Mouse (Mus musculus) liver, embryonic 16.5 days (tissue): ENCODE results near the gene Txlna. TPM values are rescaled to one million over a fixed set of nuclear protein-coding genes. Genes with fewer than 3 reads are reported as not detected.

Source experiments
- ATAC-seq: fragments of 200-750 bp; cut with Nextera tagmentation; 2 replicates; pipeline ENCODE4 v1.8.0; 2017; ENCODE audit warnings: low read depth, mild to moderate bottlenecking, moderate number of reproducible peaks, moderate library complexity
- H3K27ac ChIP-seq: fragments of 300-500 bp; sonication (generic); 2 replicates; pipeline ENCODE4 v1.5.1; 2014; ENCODE audit warnings: mild to moderate bottlenecking, low read length
- H3K27me3 ChIP-seq: fragments of 300-500 bp; sonication (generic); 2 replicates; pipeline ENCODE4 v1.6.1; 2014; ENCODE audit warnings: low read depth, low read length, mixed read lengths; ENCODE audit not compliant: control insufficient read depth, insufficient read depth
- H3K36me3 ChIP-seq: fragments of 300-500 bp; sonication (generic); 2 replicates; pipeline ENCODE4 v1.6.1; 2014; ENCODE audit warnings: mild to moderate bottlenecking; ENCODE audit not compliant: control insufficient read depth, insufficient read depth
- H3K4me1 ChIP-seq: fragments of 300-500 bp; sonication (generic); 2 replicates; pipeline ENCODE4 v1.6.1; 2014; ENCODE audit warnings: low read depth, low read length, mixed read lengths; ENCODE audit not compliant: control insufficient read depth
- H3K4me2 ChIP-seq: fragments of 300-500 bp; sonication (generic); 2 replicates; pipeline ENCODE4 v1.6.1; 2014; ENCODE audit warnings: low read depth, low read length, mixed read lengths
- H3K4me3 ChIP-seq: fragments of 300-500 bp; sonication (generic); 2 replicates; pipeline ENCODE4 v1.5.1; 2014; ENCODE audit warnings: low read depth, mild to moderate bottlenecking, low read length
- H3K9ac ChIP-seq: fragments of 300-500 bp; sonication (generic); 2 replicates; pipeline ENCODE4 v1.6.1; 2014; ENCODE audit warnings: low read depth, low read length
- H3K9me3 ChIP-seq: fragments of 300-500 bp; sonication (generic); replicated peaks from 2 replicates; pipeline ENCODE4 v1.6.1; 2016; ENCODE audit warnings: low read length; ENCODE audit not compliant: control insufficient read depth
- WGBS: fragments of 180-500 bp; shearing (Covaris S2); extraction: QIAGEN DNeasy Blood & Tissue Kit; methylation state at CpG from one replicate; pipeline ENCODE4 v1.1.7; 2014; ENCODE audit not compliant: insufficient replicate concordance; 5-methylcytosine and 5-hydroxymethylcytosine counted together
- polyA plus RNA-seq: library from polyadenylated mRNA; unstranded; fragments of >200 nt; fragmentation: Nextera tagmentation; extraction: Ambion mirVana; gene quantifications from 2 replicates; pipeline ENCODE4 v1.2.1, GENCODE M21; 2015

Gene Txlna
- polyA plus RNA-seq, 1 experiment from 2014 or later, result 22.1 TPM

DNA sequence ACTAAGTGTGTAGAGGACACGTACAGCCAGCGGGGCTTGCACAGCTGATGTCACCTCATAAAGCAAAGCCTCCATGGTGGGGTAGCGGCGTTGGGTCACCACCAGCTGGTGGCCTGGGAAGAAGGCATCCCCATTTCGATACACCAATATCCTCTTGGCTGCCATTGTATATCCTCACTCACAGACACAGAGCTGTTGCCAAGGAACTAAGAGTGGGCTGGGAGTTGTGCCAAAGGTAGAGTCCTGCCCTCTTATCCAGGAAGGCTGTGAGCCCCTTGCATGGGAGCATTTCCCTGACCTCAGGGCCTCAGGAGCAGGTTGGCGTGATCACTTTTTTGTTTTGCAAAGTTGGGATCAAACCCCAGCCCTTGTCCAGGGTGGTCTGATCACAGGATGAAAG lies 26.8 kb downstream of the Txlna start, which contains the start of gene Dcdc2b:
Dcdc2b (minus strand) TSS at position 165 of the 400 bp plus-strand sequence.
- no peak for ATAC-seq
- Histone ChIP-seq H3K27me3 (no peaks in the 10 kb centered on the region), H3K4me3 (no peak within 1 kb of the TSS), H3K9me3 (no peaks in the 10 kb centered on the region), H3K9ac (no peak within 1 kb of the TSS), H3K4me2 (no peak within 1 kb of the TSS), H3K36me3 (peaks cover 5% of the 10 kb centered on the region; the same call in 1 of the 2 replicates), H3K27ac (no peak within 1 kb of the TSS), H3K4me1 (peaks cover 11% of the 10 kb centered on the region)
- WGBS, result 77% methylated on average over 6 of the region's 6 CpGs

DNA sequence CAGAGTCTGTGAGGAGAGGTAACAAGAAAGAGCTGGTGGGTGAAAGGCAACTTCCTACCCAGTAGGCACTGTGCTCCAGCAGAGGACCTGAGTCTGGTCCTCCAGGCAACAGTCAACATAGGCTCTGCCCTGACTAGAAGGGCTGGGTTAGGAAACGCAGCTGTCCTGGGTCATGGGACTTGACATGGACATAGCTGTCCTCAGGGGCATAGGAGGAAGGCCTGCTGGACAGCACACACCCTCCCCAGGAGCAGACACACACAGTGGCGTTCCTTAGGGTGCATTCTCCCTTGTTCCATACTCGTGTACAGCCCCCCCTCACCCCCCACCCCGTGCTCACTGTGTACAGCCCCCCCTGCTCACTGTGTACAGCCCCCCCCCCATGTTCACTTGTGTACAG lies 30.4 kb downstream of the Txlna start:
- H3K9ac ChIP-seq, result no peak overlapping the region
- peaks cover 8% of the 10 kb centered on the region for H3K4me1 ChIP-seq
- peaks cover 21% of the 10 kb centered on the region for H3K36me3 ChIP-seq
- H3K27ac ChIP-seq, result no peak overlapping the region
- H3K4me2 ChIP-seq, result no peak overlapping the region
- no peak for ATAC-seq
- H3K9me3 ChIP-seq, result no peaks in the 10 kb centered on the region
- no peak overlapping the region for H3K4me3 ChIP-seq
- 61% methylated on average over 4 of the region's 4 CpGs for WGBS
- no peaks in the 10 kb centered on the region for H3K27me3 ChIP-seq

DNA sequence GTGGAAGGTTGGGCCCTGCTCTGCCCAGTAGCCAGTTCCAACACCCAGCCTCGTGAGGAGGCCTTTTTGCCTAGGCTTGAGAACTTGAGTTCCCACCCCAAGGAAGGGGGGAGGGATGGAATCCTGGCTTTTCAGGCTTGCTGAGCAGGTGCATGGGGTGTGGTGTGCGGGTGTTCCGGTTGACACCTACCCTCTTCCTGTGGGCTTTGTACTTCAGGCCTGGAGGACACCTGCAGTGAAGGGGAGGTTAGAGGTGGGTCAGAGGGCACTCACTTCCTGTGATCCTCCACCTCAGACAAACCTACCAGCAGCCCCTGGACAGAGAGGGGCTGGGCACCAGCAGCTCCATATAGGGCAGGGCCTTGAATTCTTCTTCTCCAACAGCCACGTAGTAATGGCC lies 30.8 kb downstream of the Txlna start:
- Histone ChIP-seq H3K36me3 (peaks cover 24% of the 10 kb centered on the region), H3K4me1 (peaks cover 8% of the 10 kb centered on the region), H3K9ac (no peak overlapping the region), H3K27me3 (no peaks in the 10 kb centered on the region), H3K4me3 (no peak overlapping the region), H3K4me2 (no peak overlapping the region), H3K27ac (no peak overlapping the region), H3K9me3 (no peaks in the 10 kb centered on the region)
- ATAC-seq, result no peak
- 77% methylated on average over 4 of the region's 4 CpGs for WGBS

DNA sequence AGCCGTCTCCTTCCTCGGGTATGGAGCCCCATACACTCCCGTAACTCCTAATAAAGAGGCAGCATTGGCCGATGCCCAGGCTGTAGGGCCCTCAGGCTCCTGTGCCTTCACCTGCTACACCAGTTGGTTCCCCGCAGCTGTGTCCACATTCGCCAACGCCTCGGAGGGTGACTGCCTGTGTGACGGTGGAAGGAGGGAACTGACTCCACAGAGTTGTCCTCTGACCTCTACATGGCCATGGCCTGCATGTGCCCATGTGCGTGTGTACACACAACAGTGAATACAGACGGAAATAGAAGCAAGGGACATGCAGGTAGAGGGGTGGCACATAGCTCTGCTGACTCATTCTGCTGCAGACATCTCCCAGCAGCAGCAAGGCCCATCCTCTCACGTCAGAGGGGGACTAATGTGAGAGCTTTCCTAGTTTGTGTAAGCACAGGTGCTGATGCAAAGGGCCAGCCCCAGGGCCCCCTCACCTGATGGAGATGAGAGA lies 31.7 kb downstream of the Txlna start:
- Histone ChIP-seq H3K4me3 (no peak overlapping the region), H3K9ac (no peak overlapping the region), H3K4me2 (no peak overlapping the region), H3K9me3 (no peaks in the 10 kb centered on the region), H3K27ac (no peak overlapping the region), H3K36me3 (peaks cover 28% of the 10 kb centered on the region), H3K4me1 (peaks cover 8% of the 10 kb centered on the region), H3K27me3 (no peaks in the 10 kb centered on the region)
- WGBS, result 65% methylated on average over 12 of the region's 12 CpGs
- no peak for ATAC-seq

DNA sequence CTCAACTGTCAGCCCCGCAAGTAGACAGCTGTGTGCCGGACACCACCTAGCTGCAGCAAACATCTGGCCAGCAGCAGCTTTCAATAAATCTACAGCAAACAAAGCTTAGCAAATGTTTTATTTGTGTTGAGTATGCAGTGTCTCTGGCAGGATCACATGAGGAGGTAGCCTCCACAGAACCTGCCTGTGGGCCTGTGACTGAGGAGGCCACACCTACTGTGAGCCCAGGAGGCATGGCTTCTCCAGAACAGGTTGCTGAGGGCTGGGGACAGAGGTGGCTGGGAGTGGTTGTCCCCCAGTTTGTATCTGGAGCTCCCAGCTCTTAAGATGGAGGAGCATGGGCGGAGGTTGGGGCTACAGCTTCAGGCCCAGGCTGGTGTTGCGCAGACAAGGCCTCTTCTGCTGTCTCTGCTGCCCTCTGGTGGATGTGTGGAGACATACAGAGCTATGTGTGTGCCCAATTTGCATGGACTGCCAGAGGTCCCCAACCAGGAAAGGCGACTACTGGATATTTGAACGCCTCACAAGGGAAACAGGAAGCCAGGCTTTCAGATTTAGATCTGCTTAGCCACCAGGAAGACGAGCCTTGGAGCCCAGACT lies 32.3 kb downstream of the Txlna start:
- Histone ChIP-seq H3K9me3 (no peaks in the 10 kb centered on the region), H3K27ac (peak overlapping the region; percentile 64), H3K4me1 (peaks cover 8% of the 10 kb centered on the region), H3K36me3 (peaks cover 31% of the 10 kb centered on the region), H3K4me2 (no peak overlapping the region), H3K27me3 (no peaks in the 10 kb centered on the region), H3K4me3 (no peak overlapping the region), H3K9ac (no peak overlapping the region)
- ATAC-seq, result peak; percentile 86
- 34% methylated on average over 7 of the region's 7 CpGs for WGBS

DNA sequence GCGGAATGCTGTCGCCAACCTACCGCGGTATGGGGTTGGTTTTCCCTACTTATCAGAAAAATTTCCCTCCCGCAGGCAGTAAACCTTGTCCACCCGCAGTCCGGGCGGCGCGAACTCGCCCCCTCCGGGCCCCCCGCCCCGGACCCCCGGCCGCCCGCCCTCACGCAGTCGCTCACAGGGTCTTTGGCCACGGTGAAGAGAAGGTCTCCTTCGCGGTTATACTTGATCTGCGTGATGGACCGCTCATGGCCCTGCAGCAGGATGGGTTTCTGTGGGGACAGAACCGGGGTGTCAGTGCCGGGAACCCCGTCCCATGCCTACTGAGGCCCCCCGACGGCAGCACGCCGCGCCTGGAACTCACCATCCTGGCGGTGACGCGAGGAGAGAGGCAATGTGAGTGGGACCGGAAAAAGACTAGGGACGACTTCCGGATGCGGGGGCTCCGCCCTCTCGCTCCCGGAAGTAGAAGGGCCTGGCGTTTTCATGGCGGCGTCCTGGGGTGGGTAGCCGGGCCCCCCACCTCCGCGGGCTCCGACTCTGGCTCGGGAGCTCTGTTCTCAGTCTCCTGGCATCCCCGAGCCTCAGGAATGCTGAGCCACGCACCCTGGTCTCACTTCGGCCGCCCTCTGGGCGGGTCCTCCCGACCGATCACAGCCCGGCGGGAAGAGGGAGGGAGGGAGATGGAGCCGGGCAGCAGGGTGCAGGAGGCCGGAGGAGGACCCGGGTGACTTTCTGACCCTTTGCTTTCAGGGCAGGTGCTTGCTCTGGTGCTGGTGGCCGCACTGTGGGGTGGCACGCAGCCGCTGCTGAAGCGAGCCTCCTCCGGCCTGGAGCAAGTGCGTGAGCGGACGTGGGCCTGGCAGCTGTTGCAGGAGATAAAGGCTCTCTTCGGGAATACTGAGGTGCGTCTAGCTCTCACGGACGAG lies 40.4 kb downstream of the Txlna start, which contains the start of the genes Eif3i and Tmem234:
Eif3i (minus strand) TSS at position 416 of the 926 bp plus-strand sequence.
Tmem234 (plus strand) TSS at position 436 of the 926 bp plus-strand sequence.
- Histone ChIP-seq H3K4me1 (peaks cover 28% of the 10 kb centered on the region), H3K27ac (peak within 1 kb of the TSS; percentile 90), H3K36me3 (peaks cover 17% of the 10 kb centered on the region), H3K9me3 (no peaks in the 10 kb centered on the region), H3K4me2 (peak within 1 kb of the TSS; percentile 91), H3K4me3 (peak within 1 kb of the TSS; percentile 98), H3K9ac (peak within 1 kb of the TSS; percentile 97), H3K27me3 (no peaks in the 10 kb centered on the region)
- ATAC-seq, result peak; percentile 91
- under 1% methylated on average over 74 of the region's 74 CpGs for WGBS

DNA sequence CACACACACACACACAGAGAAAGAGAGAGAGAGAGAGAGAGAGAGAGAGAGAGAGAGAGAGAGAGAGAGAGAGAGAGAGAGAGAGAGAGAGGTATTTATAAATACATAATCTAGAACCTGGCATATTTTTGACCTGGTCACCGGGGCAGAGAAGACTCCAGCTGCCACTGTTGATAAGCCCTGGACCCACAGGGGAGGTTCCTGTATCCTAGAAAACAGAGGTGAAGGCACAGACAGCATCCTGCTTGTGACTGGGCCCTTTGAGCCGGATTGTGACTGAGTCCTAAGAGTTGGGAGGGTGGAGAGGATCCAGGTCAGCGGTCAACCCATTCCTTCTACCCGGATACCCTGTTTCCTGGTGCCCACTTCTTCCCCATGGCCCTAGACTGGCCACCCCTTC lies 52.0 kb downstream of the Txlna start:
- peak overlapping the region; percentile 1 for H3K4me2 ChIP-seq
- H3K9ac ChIP-seq, result no peak overlapping the region
- peak; percentile 83 for ATAC-seq
- peak overlapping the region; percentile 71 for H3K27ac ChIP-seq
- H3K4me1 ChIP-seq, result peaks cover 39% of the 10 kb centered on the region
- peaks cover 24% of the 10 kb centered on the region for H3K36me3 ChIP-seq
- no peaks in the 10 kb centered on the region for H3K27me3 ChIP-seq
- no peak overlapping the region for H3K4me3 ChIP-seq
- WGBS, result 37% methylated on average over 4 of the region's 4 CpGs
- no peaks in the 10 kb centered on the region for H3K9me3 ChIP-seq

DNA sequence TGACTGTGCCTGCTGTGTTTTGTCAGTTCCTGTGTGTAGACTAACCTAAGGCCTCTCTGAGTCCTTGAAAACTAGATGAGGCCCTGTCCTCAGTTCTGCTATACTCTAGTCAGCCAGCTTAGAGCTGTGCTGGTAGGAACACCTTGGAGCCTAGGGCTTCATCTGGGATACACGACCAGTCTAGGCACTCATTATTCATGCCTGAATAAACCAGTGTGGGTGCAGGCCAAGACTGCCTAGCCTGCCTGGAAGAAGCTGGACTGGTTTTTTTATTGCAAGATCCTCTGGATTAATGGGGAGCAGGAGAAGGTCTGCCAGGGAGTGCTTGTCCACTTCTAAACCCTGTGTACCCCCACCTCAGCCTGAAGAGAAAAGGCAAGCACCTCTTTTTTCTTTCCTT lies 53.9 kb downstream of the Txlna start:
- no peak overlapping the region for H3K9ac ChIP-seq
- ATAC-seq, result no peak
- WGBS, result 65% methylated on average over 1 of the region's 1 CpGs
- peaks cover 11% of the 10 kb centered on the region for H3K36me3 ChIP-seq
- no peaks in the 10 kb centered on the region for H3K27me3 ChIP-seq
- peaks cover 39% of the 10 kb centered on the region for H3K4me1 ChIP-seq
- no peaks in the 10 kb centered on the region for H3K9me3 ChIP-seq
- H3K4me2 ChIP-seq, result no peak overlapping the region
- no peak overlapping the region for H3K4me3 ChIP-seq
- peak overlapping the region; percentile 44 for H3K27ac ChIP-seq
